Mouse (Mus musculus): Measurements from ENCODE around the gene Zc3h12a.

DNA sequence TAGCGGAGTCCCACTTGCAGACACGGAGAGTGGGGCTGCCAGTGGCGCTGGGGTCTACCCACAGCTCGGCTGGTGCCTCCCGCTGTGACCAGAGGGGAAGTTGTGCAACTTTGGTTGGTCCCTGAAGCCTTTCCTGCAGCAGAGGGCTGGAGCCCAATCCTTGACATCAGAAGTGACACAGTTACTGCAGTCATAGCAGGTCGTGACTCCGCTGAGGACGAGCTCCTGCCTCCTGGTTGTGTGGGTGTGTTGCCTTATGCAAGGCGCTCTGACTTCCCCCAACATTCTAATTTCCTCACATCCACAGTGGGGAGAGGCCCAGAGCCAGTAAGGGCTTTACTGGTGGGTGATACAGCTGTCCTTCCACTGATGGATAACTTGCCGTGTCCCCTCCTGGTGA, 17.6 kb upstream of the Zc3h12a start:
- TF ChIP-seq CTCF (IDR thresholded peaks at IDR 0.05; ENCODE audit: low read depth, low read length), result no peak
- no peak for TF ChIP-seq POLR2AphosphoS5 (IDR thresholded peaks at IDR 0.05; ENCODE audit: insufficient replicate concordance, low read depth, low read length)
- no peak for TF ChIP-seq GATA1 (IDR thresholded peaks at IDR 0.05; ENCODE audit: borderline replicate concordance, low read length)
- no peak for TF ChIP-seq TAL1 (conservative IDR thresholded peaks at IDR 0.05; ENCODE audit: low read depth, low read length)
- TF ChIP-seq GATA2 (IDR thresholded peaks at IDR 0.05; ENCODE audit: borderline replicate concordance, low read depth, low read length), result no peak
